Mouse (Mus musculus): ENCODE measurements around the gene Zmym3.
"Not testable (repeated sequence)": the region's sequence is repeated elsewhere in the genome, so short reads cannot be mapped to it uniquely, and the experiment has no call there.

Gene Zmym3

GRCm38 (mm10) chrX:101372946-101373345 is 47.7 kb downstream of the Zmym3 start:
- DNase-seq = no peak

DNA sequence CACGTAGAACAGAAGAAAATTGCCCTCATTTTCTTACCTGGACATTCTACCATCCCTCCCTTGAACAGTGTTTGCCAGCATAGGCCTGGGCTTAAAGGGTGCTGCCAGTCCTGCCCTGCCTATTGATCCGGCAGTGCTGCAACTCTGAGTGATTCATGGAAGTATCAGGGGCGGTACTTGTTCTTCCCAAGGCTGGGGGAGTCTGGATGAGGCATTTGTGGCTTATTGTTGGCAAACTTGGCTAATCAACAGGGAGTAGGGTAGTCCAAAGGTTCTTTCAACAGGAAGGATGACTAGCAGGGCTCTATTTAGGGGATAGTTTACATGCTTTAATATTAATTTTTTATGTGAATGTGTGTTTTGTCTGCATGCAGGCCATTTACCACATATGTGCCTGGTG is 50.1 kb downstream of the Zmym3 start:
- no peak for DNase-seq

DNA sequence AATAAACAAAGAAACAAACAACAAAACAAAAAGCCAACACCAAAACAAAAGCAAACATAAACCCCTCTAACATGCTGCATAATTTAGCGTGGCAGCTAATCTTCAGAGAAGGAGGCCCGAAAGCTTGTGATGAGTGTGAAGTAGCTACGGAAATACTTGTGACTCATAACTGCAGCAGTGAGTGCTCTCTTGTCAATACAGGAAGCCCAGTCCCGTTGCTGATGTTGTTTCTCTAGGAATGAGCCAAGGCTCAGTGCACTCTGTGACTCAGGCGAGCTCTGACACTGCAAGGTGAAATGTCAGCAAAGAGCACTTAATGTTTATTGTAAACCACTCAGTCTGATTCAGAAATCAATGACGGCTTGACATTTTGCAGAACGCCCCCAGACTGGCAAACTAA is 51.6 kb downstream of the Zmym3 start:
- DNase-seq = no peak

GRCm38 (mm10) chrX:101358902-101359301 is 61.7 kb downstream of the Zmym3 start:
- not testable (repeated sequence) for DNase-seq

All from cerebellum, adult 11-12 months (tissue).